Mouse (Mus musculus): ENCODE measurements around the gene Ide.

GRCm38 (mm10) chr19:37317359-37317758 lies 20.3 kb downstream of the Ide start:
- TF ChIP-seq CTCF (conservative IDR thresholded peaks at IDR 0.05 in 1 of 2, IDR thresholded peaks at IDR 0.05 in 1 of 2; ENCODE audit: low read depth in 2 of 2, low read length in 2 of 2) (no peak), ZNF384 (IDR thresholded peaks at IDR 0.05; ENCODE audit: low read depth, low read length) (no peak), KAT2A (IDR thresholded peaks at IDR 0.05; ENCODE audit: insufficient replicate concordance, low read length) (no peak), SMC3 (IDR thresholded peaks at IDR 0.05; ENCODE audit: low read depth, low read length) (no peak), POLR2A (IDR thresholded peaks at IDR 0.05; ENCODE audit: low read depth, low read length) (no peak)

Measured in CH12.LX (cell line).